Mouse (Mus musculus) stomach, postnatal 0 days (tissue): Measurements from ENCODE around the gene Sctr.

Experiments used
- CTCF ChIP-seq: IDR thresholded peaks from 2 replicates; pipeline ENCODE4 v1.5.1; 2016; ENCODE audit warnings: antibody characterized with exemption, low read depth, mild to moderate bottlenecking, moderate library complexity
- EP300 ChIP-seq: optimal IDR thresholded peaks from 2 replicates; pipeline ENCODE3; 2016; ENCODE audit warnings: antibody characterized with exemption

DNA sequence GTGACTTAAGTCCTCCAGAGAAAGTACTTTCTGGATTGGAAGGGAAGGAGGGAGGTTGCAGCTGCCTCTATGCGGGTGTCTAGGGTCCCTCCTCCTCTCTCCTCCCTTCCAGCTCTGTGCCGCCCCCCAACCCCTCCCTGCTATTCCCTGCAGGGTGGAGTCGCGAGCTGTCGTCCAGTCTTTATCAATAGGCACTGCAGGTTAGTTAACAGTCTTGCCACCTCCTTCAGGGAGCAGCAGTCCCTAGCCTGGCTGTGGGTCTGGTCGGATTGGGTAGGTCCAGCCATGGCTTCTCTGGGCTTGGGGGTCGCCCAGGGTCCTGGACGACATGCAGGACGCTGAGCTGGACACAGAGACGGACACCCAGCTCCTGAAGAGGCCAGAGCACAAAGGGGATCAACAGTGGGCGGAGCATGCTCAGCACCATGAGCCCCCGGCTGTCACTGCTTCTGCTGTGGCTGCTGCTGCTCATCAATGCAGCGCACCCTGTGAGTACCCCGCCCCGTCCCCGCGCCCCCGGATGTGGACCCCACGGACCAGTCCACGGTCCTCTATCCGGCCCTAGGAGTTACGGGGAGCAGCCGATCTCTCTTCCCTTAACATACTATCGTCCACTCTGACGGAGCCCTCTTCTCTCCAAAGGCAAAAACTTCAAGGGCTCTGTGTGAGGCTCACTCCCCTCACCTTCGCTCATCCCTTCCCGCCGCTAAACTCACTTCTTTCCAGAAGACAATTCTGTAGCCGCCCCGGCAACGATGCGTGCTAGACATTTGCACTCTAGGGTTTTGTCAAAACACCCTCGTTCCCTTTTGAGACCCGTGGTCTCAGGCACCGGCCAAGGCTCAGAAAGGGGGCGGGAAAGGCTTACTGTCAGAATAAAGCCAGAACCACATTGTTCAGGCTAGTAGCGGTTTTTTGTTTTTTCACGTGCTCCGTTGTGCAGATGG, at the start of gene Sctr:
- TF ChIP-seq CTCF = no peak
- TF ChIP-seq EP300 = no peak
